Mouse (Mus musculus) left cerebral cortex, adult 11 months (tissue): ENCODE results near the gene Meox1.

ENCODE experiments used
- DNase-seq: peaks from one replicate; pipeline ENCODE4 v3.0.0; 2022; ENCODE audit warnings: low spot score

The Meox1 gene

DNA sequence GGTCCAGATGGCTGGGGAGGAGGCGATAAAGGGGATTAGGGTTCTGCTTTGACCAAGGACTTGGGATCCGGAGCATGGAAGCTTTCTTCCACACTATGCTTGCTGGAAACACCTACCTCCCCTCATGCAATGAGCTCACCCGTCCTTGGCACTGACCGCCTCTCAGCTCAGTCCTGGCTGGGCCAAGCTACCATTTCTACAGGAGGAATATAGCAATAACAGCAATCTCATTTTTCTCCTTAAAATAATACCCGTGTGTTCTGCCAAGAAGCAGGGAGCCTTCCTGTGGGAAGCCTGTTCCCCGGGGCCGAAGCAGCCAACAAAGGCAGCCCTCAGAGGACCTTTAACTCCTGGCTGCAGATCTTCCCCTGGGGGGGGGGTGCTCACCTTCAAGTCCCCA lies 43.1 kb downstream of the Meox1 start:
- no peak for DNase-seq

- DNase-seq: no peak
Observed at GRCm38 (mm10) chr11:101849286-101849685, 44.9 kb downstream of the Meox1 start.

DNA sequence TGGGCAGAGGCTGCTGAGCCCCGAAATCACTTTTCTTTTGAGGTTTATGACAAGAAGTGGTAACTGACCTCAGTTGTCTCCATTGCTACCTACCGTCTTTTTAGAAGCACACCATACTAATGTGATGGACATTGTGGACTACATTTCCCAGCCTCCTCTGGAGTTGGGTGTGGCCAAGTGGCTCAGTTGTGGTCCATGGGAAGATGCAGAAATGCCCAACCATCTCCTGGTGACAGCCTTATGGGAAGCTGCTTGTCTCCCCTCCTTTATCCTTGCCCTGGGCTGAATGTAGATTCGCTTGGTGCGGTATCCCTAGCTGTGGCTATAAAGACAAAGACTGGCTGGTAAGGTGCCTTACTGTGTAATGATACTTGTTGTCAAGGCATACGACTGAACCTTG lies 46.7 kb downstream of the Meox1 start:
- no peak for DNase-seq

DNA sequence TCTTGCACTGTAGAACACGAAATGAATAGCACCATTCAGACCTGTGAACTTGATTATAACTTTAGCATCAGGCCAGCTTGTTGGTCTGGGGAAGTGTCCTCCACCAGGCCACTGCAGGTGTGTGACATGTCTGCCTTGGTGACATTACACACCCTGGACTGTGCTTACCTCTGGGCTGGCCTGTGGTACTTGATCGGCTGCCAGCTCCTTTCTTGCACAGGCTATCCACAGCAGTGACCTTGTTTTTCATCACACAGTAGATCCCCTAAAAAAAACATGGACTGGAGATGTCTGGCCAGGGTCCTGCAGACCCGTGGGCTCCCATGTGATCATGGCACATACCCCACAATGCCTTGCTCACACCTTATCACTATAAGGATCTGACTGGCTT lies 51.4 kb downstream of the Meox1 start:
- DNase-seq: no peak

GRCm38 (mm10) chr11:101841998-101842772 lies 52.0 kb downstream of the Meox1 start:
- DNase-seq: no peak

- DNase-seq: no peak
Observed at GRCm38 (mm10) chr11:101840405-101840804, 53.8 kb downstream of the Meox1 start.

GRCm38 (mm10) chr11:101839426-101839825 lies 54.7 kb downstream of the Meox1 start:
- DNase-seq: no peak

DNA sequence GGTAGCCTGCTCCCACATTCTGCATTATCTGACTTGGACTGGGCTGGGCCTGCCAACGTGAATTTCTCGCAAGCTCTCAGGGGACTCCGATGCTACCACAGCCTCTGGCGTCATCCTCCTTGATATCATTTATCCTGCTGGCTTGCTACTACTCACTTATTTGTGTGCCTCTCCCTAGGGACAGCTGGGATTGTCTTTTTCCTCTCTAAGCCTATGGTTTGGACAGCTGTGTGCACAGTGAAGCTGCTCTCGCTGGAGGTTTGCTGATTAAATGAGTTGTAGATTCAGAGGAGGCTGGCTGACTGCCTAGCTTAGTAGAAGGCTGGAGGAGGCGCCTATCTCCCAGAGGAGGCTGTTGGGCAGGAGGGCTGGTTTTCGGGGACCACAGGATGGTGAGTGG lies 62.2 kb downstream of the Meox1 start:
- DNase-seq: peak; percentile 17

GRCm38 (mm10) chr11:101830616-101831015 lies 63.6 kb downstream of the Meox1 start:
- DNase-seq: no peak

DNA sequence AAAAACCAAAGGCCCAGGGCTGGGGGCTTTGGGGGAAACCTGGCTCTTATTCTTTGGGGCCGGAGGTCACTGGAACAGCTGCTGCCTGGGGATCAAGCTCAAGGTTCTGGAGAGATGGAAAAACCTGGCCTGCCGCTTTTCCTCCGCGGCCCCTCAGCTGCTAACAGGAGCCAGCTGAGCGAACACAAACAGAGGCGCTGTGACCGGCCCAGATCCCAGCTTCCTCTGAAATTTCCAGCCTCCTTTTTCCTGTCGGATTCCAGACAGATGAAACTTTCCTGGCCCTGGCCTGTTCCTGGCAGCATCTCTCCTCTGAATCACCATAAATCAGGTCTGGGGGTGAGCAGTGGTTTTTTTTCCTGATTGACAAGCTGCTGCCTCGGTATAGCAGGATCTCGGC lies 64.1 kb downstream of the Meox1 start:
- DNase-seq: no peak

DNA sequence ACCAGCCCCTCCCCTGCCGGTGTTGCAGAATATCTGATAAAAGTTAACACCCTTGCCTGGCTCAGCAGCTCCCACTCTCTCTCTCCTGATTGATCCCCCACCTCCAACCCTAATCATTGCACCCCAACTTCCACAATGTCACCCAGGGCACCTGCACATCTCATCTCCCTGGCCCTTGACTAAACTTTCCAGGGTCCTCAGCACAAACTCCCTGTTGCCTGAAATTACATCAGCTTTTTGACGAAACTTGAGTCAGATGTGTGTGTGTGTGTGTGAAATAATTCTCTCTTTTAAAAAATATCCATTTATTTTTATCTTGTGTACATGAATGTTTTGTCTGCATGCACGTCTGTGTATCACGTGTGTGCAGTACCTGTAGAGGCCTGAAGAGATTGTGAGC lies 65.5 kb downstream of the Meox1 start:
- DNase-seq: no peak
